8 mouse cellular contexts compared by ENCODE assay signal in genomic region chr8:113582180-113582975, GRCm38 (mm10). TPM values are rescaled to one million over a fixed set of nuclear protein-coding genes. Genes with fewer than 3 reads are reported as not detected.
DNase-seq lines count a peak whose midpoint lies in the region; ATAC-seq and TF ChIP-seq lines count a peak whose summit lies in the region.

No protein-coding gene starts in this region.

- DNase-seq in lung, adult 2 months, result peak; percentile 8
- no peak for DNase-seq in lung, adult 18-20 months
- DNase-seq in layer of hippocampus, adult 2 months (ENCODE audit: low spot score in 2 of 2), result peak; percentile 23 to 49
- DNase-seq in thymus, postnatal 36 days, result no peak

- H3K9ac ChIP-seq in heart, embryonic 15.5 days, result no peak overlapping the region
- H3K9ac ChIP-seq in stomach, embryonic 16.5 days (ENCODE audit: low read length), result no peak overlapping the region

- 24% methylated on average over 16 of the region's 16 CpGs for WGBS in lung, adult 2 months
- WGBS in heart, embryonic 15.5 days, result 24% methylated on average over 16 of the region's 16 CpGs
- WGBS in stomach, embryonic 16.5 days, result 17% methylated on average over 16 of the region's 16 CpGs

- TF ChIP-seq CTCF in lung, adult 2 months (IDR thresholded peaks at IDR 0.05; ENCODE audit: insufficient read depth, low read length), result peak; percentile 58
- TF ChIP-seq CTCF in cortical plate, adult 2 months (IDR thresholded peaks at IDR 0.05; ENCODE audit: extremely low read depth, insufficient read depth, low read length), result peak; percentile 71
- peak; percentile 89 for TF ChIP-seq CTCF in layer of hippocampus, adult 2 months (conservative IDR thresholded peaks at IDR 0.05)

- TF ChIP-seq POLR2A in lung, adult 2 months (IDR thresholded peaks at IDR 0.05; ENCODE audit: borderline replicate concordance, extremely low read depth, low read depth, low read length), result no peak
- TF ChIP-seq POLR2A in cortical plate, adult 2 months (IDR thresholded peaks at IDR 0.05; ENCODE audit: extremely low read depth, insufficient read depth, low read length), result no peak

- H3K9me3 ChIP-seq in heart, embryonic 15.5 days (replicated peaks), result no peaks in the 10 kb centered on the region
- no peaks in the 10 kb centered on the region for H3K9me3 ChIP-seq in stomach, embryonic 16.5 days (replicated peaks; ENCODE audit: control insufficient read depth, low read length)

- H3K36me3 ChIP-seq in heart, embryonic 15.5 days, result no peaks in the 10 kb centered on the region
- H3K36me3 ChIP-seq in stomach, embryonic 16.5 days (ENCODE audit: control insufficient read depth, insufficient read depth, low read length), result no peaks in the 10 kb centered on the region

- H3K4me1 ChIP-seq in lung, adult 2 months (ENCODE audit: control insufficient read depth, insufficient read depth, low read length), result peaks cover 4% of the 10 kb centered on the region; the same call in 1 of the 2 replicates
- peaks cover 1% of the 10 kb centered on the region; the same call in 1 of the 2 replicates for H3K4me1 ChIP-seq in cortical plate, adult 2 months (ENCODE audit: control insufficient read depth, insufficient read depth, low read length)
- peaks cover 16% of the 10 kb centered on the region for H3K4me1 ChIP-seq in heart, embryonic 15.5 days (replicated peaks)
- H3K4me1 ChIP-seq in stomach, embryonic 16.5 days (ENCODE audit: control insufficient read depth, insufficient read depth, low read length), result no peaks in the 10 kb centered on the region

- no peaks in the 10 kb centered on the region for H3K27me3 ChIP-seq in heart, embryonic 15.5 days
- no peaks in the 10 kb centered on the region for H3K27me3 ChIP-seq in stomach, embryonic 16.5 days (ENCODE audit: control insufficient read depth, insufficient read depth, low read length)

- ATAC-seq in heart, embryonic 15.5 days (replicated peaks; ENCODE audit: insufficient number of reproducible peaks, insufficient read depth, low FRiP score, low read depth), result no peak
- peak; percentile 77 for ATAC-seq in megakaryocyte progenitor cell, adult 5-6 weeks (replicated peaks; ENCODE audit: poor library complexity)
- ATAC-seq in stomach, embryonic 16.5 days (ENCODE audit: insufficient read depth, low FRiP score), result peak; percentile 62; the same call in 1 of the 2 replicates

- H3K4me3 ChIP-seq in lung, adult 2 months (replicated peaks; ENCODE audit: extremely low read depth, low read depth, low read length), result no peak overlapping the region
- H3K4me3 ChIP-seq in cortical plate, adult 2 months (ENCODE audit: insufficient read depth, low read length), result no peak overlapping the region
- 0 out of 2 replicates have a peak overlapping the region, but pooled peaks have one; percentile 11 for H3K4me3 ChIP-seq in heart, embryonic 15.5 days
- H3K4me3 ChIP-seq in layer of hippocampus, adult 2 months, result peak overlapping the region; percentile 36; the same call in 1 of the 2 replicates
- H3K4me3 ChIP-seq in stomach, embryonic 16.5 days (replicated peaks; ENCODE audit: low read length), result no peak overlapping the region

- H3K4me2 ChIP-seq in heart, embryonic 15.5 days, result peak overlapping the region; percentile 52
- H3K4me2 ChIP-seq in stomach, embryonic 16.5 days (ENCODE audit: low read depth, low read length), result peak overlapping the region; percentile 43; the same call in 1 of the 2 replicates

- H3K27ac ChIP-seq in cortical plate, adult 2 months (ENCODE audit: insufficient read depth, low read length), result no peak overlapping the region
- H3K27ac ChIP-seq in heart, embryonic 15.5 days, result no peak overlapping the region
- no peak overlapping the region for H3K27ac ChIP-seq in layer of hippocampus, adult 2 months
- no peak overlapping the region for H3K27ac ChIP-seq in stomach, embryonic 16.5 days (ENCODE audit: low read length)

RNA-seq across cellular contexts. Expression of gene Mon1b, which starts 53.0 kb away (rescaled TPM):
- 9.5 and 10.9 TPM in 2 replicates for polyA plus RNA-seq in lung, adult 2 months (2012; rRNA removed)
- 7.3 and 8.5 TPM in 2 replicates for polyA plus RNA-seq in cortical plate, adult 2 months (2012; rRNA removed)
- 3.9 and 5.5 TPM in 2 replicates for polyA plus RNA-seq in heart, embryonic 15.5 days (2015; fragmentation: Nextera tagmentation; extraction: Ambion mirVana)
- 10 to 100 TPM; 23.7 to 23.9 TPM for total RNA-seq in layer of hippocampus, adult 2 months (2021)
- total RNA-seq in megakaryocyte progenitor cell, adult 5-6 weeks (2015), result 12.6 and 13.0 TPM in 2 replicates
- 15.6 and 15.8 TPM in 2 replicates for total RNA-seq in megakaryocyte progenitor cell, adult 5-6 weeks (2017)
- polyA plus RNA-seq in stomach, embryonic 16.5 days (2015; fragmentation: Nextera tagmentation; extraction: Ambion mirVana), result 8.1 and 8.7 TPM in 2 replicates

Comparison
In these comparisons a context has a peak if more than half of its experiments do, and no peak if none do; other contexts are left out.
1. DNase-seq: peak in lung, adult 2 months (single experiment) and layer of hippocampus, adult 2 months (2 of 2); none in lung, adult 18-20 months (0 of 2) and thymus, postnatal 36 days (0 of 2).
2. H3K4me3 ChIP-seq: peak in heart, embryonic 15.5 days (single experiment) and layer of hippocampus, adult 2 months (single experiment); none in lung, adult 2 months (single experiment), cortical plate, adult 2 months (single experiment) and stomach, embryonic 16.5 days (single experiment).
3. Peak in every context shown above with its lines, with median percentiles within 50 percentile points of each other: CTCF ChIP-seq.